Mouse (Mus musculus) gastrocnemius, adult 8-10 months (tissue): ENCODE results near the gene Plekhg5. TPM values are rescaled to one million over a fixed set of nuclear protein-coding genes. Genes with fewer than 3 reads are reported as not detected.

Experiments
- DNase-seq, 2 experiments: peaks; one replicate each; pipeline ENCODE4 v3.0.0; 2022; ENCODE audit warnings: low spot score in 2 of 2
- total RNA-seq, 4 experiments: library from RNA; stranded (reverse); gene quantifications; 2 replicates each; pipeline ENCODE4 v1.2.4; 2022

Plekhg5 gene
- total RNA-seq, 4 experiments from 2014 or later = 5.2 to 6.1 (median 5.8) TPM

DNA sequence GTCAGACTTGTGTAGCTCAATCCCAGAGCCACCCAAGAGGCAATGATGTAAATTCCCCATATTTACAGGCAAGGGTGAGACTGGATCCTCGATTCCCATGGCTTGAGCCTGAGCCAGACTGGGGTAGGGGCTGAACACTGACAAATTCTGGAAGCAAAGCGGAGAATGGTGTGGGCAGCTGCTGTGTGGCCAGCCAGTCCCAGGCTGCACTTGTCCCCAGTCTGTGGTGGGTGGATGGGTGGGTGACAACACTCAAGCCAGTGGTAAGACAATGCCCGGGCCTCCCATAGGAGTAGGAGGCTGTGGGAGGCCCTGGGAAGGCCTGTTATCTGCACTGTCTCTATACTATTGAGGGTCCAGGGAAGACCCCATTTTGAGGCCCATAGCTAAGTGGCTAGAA lies 3.1 kb upstream of the Plekhg5 start:
- no peak for DNase-seq

DNA sequence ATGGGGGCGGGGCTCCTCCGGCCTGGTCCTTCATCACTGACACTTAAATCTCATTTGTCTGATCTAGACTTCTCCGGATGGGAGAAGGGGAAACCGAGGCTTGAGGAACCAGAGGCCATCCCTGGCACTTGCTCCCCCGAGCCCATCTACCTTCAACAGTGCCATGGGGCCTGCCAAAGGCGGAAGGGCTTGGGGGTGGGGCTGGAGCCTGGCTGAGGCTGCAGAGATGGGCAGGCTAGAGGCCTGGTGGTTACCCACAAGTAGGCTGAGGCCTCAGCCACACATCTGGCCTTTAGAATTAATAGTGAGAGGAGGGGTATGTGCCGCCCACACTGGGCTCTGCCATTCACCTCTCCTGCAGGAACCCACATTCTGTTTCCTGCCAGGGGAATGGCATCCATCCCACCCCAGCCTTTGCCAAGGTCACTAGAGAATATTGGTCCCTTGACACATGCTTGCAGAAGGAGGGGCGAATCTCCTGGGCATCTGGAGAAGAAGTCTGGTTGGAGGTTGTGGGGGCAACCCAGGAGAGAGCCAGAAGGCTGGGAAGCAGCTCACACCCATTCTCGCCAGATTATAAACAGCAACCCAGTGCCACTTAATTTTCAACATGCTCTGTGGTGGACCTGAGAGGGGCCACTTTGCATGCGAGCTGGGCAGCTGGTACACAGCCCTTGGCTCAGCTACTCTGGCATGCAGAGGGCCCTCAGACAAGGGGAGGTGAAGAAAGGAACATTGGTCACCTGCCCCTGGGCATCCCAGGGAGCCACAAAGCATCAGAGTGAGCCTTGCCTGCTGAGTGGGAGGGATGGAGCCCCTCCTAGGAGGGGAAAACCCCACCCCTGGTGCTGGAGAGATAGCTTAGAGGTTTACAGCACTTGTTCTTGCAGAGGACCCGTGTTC lies 1.6 kb upstream of the Plekhg5 start:
- DNase-seq = no peak

DNA sequence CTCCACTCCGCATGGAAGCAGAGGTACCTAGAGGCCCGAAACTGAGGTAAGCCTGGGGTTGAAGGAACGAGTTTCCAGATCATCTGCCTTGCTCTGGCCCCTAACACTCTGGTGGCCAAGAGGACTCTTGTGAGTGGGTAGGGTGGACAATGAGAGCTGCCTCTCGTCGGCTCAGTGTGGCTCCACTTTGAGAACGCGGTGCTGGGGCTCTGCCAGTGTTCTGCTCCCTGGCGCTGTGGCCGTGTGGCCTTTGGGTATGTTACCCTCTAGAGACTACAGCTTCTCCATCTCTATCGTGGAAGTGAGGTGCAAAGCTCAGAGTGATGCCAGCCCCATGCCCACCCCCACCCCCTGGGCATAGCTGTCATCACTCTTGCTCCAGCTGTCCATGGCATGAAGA lies 357 bp downstream of the Plekhg5 start:
- no peak for DNase-seq

GRCm38 (mm10) chr4:152073715-152074114 lies 1.4 kb downstream of the Plekhg5 start:
- no peak for DNase-seq

- no peak for DNase-seq
Measured at GRCm38 (mm10) chr4:152074548-152074947, 2.2 kb downstream of the Plekhg5 start.

DNA sequence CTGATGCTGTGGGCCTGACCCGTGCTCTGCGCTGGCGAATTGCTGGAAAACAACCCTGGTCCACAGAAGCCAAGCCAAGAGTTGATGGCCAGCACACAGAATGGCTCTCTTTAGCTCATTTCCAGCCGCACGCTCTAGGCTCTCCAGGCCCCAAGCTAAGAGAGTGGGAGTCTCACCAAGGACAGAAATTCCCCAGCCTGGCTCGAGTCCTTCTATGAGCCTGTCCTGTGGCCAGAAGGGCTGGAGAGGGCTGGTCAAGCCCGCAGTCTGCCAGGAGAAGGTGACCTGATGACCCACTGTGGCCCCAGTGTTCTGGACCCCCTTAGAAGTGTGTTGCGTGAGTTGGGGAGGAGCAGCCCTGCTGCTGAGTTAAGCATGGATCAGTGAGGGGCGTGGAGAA lies 4.9 kb downstream of the Plekhg5 start:
- DNase-seq = no peak

GRCm38 (mm10) chr4:152078105-152078530 lies 5.8 kb downstream of the Plekhg5 start:
- DNase-seq = no peak

DNA sequence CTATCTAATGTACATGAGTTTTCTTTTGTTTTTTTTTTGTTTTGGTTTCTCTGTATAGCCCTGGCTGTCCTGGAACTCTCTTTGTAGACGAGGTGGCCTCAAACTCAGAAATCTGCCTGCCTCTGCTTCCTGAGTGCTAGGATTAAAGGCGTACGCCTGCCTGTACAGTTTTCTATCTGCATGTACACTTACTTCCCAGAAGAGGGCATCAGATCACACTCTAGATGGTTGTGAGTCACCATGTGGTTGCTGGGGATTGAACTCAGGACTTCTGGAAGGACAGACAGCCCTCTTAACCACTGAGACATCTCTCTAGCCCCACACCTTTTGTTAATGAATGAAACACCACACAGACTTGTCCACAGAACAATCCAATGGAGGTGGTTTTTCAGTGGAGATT lies 7.0 kb downstream of the Plekhg5 start:
- DNase-seq = no peak

DNA sequence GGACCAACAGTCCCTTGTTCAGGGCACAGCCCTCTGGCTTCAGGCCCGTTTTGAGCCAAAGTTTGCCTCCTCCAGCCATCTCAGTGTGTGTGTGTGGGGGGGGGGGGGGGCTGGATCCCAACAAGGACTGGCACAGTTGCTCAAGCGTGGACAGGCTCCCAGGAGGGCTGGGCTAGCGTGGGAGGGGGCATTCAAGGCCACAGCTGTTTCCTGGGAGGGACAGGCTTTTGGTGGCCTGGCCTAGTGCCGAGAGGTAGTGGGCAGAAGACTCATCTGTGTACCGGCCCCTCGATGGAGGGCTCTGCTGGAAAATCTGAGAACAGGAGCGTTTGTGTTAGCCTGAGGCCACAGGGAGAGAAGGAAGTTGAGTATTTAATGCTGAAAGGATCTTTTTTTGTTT lies 7.6 kb downstream of the Plekhg5 start:
- no peak for DNase-seq

DNA sequence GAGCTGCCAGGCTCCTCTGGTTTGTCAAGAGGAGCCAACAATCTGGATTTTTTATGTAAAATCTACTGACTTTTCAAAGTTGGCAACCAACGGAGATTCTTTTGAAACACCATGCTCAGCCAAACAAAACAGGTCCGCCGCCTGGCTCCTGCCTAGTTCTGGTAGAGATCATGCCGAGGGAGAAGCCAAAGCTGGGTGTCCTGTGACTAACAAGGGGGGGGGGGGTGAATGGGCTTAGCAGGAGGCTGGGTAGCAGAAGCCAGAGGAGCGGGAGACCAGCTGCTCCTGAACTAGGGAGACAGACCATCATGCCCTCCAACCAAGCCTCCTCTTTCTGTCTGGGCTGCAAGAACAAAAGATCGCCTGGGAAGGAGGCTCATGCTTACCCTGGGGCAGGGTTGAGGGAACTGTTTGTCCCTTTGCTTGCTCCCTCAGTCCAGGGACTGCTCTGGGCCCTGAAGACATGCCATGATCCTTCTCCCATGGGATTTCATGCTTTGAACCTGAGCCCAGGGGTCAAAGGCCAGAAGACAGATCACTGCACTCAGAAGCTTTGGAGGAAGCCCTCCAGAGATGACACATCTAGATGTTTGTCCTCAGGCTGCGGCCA lies 11.4 kb downstream of the Plekhg5 start:
- DNase-seq = no peak

- no peak for DNase-seq
Measured at GRCm38 (mm10) chr4:152084616-152085015, 12.3 kb downstream of the Plekhg5 start.

DNA sequence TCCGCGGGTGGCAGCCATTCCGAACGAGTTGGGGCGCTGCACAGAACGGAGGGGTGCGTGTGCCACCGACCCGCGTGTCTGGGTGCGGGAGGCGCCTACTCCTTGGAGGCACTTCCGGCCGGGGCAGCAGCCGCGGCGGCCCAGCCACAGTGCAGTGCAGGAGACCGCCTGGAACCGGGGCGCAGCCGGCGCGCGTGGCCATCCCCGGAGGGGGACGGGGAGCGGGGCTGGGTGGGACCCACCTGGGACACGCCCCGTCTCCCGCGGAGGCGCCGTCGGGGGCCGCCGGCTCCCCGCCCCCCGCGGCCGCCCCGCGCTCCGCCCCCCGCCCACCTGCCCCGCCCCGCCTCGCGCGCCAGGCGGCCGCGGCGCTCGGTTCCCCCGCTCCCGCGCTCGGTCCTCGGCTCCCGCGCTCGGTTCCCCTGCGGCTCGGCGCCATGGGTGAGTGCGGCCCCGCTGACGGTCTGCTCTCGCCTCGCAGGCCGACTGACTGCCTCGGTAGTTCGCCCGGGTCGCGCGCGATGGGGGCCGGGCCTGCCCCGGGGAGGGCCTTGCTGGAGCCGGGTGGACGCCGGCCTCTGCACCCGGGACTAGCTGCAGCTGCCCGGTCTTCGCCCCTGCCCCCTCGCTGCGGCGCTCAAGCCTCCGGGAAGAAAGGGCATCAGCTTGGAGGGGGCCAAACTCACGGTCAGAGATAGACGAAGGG lies 14.4 kb downstream of the Plekhg5 start:
- no peak for DNase-seq

- DNase-seq = no peak
Measured at GRCm38 (mm10) chr4:152087211-152088081, 15.1 kb downstream of the Plekhg5 start.

GRCm38 (mm10) chr4:152088133-152088532 lies 15.8 kb downstream of the Plekhg5 start:
- DNase-seq = no peak

GRCm38 (mm10) chr4:152088556-152089120 lies 16.3 kb downstream of the Plekhg5 start:
- no peak for DNase-seq

DNA sequence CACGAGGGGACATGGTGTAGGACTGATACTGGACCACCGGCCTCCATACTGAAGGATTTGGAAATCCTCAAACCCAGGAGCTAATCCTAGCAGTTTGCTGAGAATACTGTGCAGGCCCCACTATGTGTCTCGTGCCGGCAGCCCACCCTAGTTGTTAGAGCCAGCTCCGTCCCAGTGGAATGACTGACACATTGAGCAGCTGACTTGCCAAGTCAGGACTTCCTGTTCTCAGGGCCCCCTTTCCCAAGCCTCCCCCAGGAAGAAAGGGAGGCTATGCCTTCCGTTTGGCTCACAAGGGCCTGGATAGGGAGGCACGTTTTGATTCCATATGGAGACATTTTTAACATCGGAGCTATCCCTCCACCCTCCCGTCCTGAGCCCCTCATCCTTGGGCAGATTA lies 17.9 kb downstream of the Plekhg5 start:
- no peak for DNase-seq

DNA sequence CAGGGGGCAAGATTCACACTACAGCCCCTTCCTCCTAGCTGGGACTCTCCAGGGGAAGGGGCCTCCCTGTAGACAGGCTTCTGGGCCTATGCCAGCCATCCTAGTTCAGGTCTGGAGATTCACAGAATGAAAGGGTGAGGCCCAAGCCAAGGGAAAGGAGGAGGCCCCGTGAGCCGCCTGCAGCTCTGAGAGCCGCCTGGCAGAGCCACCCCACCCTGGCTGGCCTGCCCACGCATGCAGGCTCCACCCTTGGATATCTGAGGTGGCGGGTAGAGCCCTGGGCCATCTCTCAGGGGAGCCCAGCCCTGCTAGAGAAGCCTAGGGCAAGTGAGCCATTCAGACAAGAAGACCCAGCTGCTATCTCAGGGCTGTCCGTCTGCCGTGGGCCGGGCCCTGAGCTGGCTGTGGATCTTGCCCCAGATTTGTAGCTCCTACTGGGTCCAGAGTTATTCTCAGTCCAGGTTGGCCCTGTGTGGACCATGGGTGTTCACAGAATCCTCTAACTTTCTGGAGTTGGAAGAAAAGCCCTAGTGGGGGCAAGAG lies 20.5 kb downstream of the Plekhg5 start:
- DNase-seq = no peak

DNA sequence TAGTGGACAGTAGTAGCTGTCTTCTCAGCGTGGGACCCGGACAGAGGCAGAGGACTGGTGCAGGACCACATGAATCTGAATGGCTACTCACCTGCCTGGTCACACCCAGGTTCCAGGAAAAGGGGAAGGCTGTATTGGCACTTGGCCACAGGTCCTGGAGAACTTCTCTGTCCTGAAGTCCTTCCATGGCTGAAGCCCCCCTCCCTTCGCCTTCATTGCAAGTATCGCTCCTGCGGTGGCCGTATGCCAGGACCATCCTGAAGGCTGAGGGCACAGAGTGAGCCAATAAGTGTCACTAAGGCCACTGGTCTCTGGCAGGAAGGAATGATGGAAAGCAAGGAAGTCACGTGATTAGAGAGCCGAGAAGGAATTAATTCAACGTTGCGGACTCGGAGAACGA lies 21.9 kb downstream of the Plekhg5 start:
- DNase-seq = no peak

GRCm38 (mm10) chr4:152095937-152096910 lies 23.9 kb downstream of the Plekhg5 start:
- peak; percentile 73 to 77 for DNase-seq
